Mouse (Mus musculus) heart, postnatal 0 days (tissue): ENCODE results near the gene Zfp948. TPM values are rescaled to one million over a fixed set of nuclear protein-coding genes. Genes with fewer than 3 reads are reported as not detected.
"Not testable (repeated sequence)": the region's sequence is repeated elsewhere in the genome, so short reads cannot be mapped to it uniquely, and the experiment has no call there.

Experiments used
- ATAC-seq: fragments of 200-750 bp; cut with Nextera tagmentation; 2 replicates; pipeline ENCODE4 v1.8.0; 2017; ENCODE audit warnings: low read depth, moderate number of reproducible peaks, moderate library complexity; ENCODE audit not compliant: insufficient read depth
- DNase-seq: peaks from one replicate; pipeline ENCODE4 v3.0.0-alpha.2; 2016; ENCODE audit warnings: low spot score
- H3K27ac ChIP-seq: fragments of 300-500 bp; sonication (generic); 2 replicates; pipeline ENCODE4 v1.5.1; 2014; ENCODE audit warnings: low read depth, mild to moderate bottlenecking
- H3K27me3 ChIP-seq: fragments of 300-500 bp; sonication (generic); 2 replicates; pipeline ENCODE4 v1.6.1; 2014; ENCODE audit warnings: low read length, mixed read lengths; ENCODE audit not compliant: control insufficient read depth, insufficient read depth
- H3K36me3 ChIP-seq: fragments of 300-500 bp; sonication (generic); replicated peaks from 2 replicates; pipeline ENCODE4 v1.6.1; 2014; ENCODE audit warnings: low read length, mixed read lengths; ENCODE audit not compliant: control insufficient read depth, insufficient read depth
- H3K4me1 ChIP-seq: fragments of 300-500 bp; sonication (generic); 2 replicates; pipeline ENCODE4 v1.6.1; 2014; ENCODE audit warnings: antibody characterized with exemption; ENCODE audit not compliant: control insufficient read depth, insufficient read depth
- H3K4me2 ChIP-seq: fragments of 300-500 bp; sonication (generic); 2 replicates; pipeline ENCODE4 v1.6.1; 2014; ENCODE audit warnings: low read depth, mild to moderate bottlenecking, low read length, moderate library complexity
- H3K4me3 ChIP-seq: fragments of 300-500 bp; sonication (generic); 2 replicates; pipeline ENCODE4 v1.5.1; 2014; ENCODE audit warnings: low read depth, low read length
- H3K9ac ChIP-seq: fragments of 300-500 bp; sonication (generic); replicated peaks from 2 replicates; pipeline ENCODE4 v1.6.1; 2014; ENCODE audit warnings: low read depth, low read length, mixed read lengths
- H3K9me3 ChIP-seq: fragments of 300-500 bp; sonication (generic); replicated peaks from 2 replicates; pipeline ENCODE4 v1.6.1; 2016; ENCODE audit warnings: low read length; ENCODE audit not compliant: control insufficient read depth
- CTCF ChIP-seq: IDR thresholded peaks from 2 replicates; pipeline ENCODE4 v1.5.1; 2016; ENCODE audit warnings: antibody characterized with exemption, control low read depth, low read depth
- EP300 ChIP-seq: IDR thresholded peaks from 2 replicates; pipeline ENCODE4 v1.6.1; 2016; ENCODE audit warnings: antibody characterized with exemption, low read depth
- WGBS: fragments of 180-500 bp; shearing (Covaris S2); extraction: QIAGEN DNeasy Blood & Tissue Kit; methylation state at CpG from one replicate; pipeline ENCODE4 v1.1.7; 2014; 5-methylcytosine and 5-hydroxymethylcytosine counted together
- polyA plus RNA-seq: library from polyadenylated mRNA; unstranded; fragments of >200 nt; fragmentation: Nextera tagmentation; extraction: Ambion mirVana; gene quantifications from 2 replicates; pipeline ENCODE4 v1.2.1, GENCODE M21; 2015
- total RNA-seq: library from RNA; depleted of rRNA; stranded (reverse); fragments of >200 nt; gene quantifications from 2 replicates; pipeline ENCODE4 v1.2.3, GENCODE M21; 2014; ENCODE audit warnings: low replicate concordance; rRNA removed

The Zfp948 gene
- total and polyA plus RNA-seq, 2 experiments from 2014 or later = 1.8 to 6.2 TPM

DNA sequence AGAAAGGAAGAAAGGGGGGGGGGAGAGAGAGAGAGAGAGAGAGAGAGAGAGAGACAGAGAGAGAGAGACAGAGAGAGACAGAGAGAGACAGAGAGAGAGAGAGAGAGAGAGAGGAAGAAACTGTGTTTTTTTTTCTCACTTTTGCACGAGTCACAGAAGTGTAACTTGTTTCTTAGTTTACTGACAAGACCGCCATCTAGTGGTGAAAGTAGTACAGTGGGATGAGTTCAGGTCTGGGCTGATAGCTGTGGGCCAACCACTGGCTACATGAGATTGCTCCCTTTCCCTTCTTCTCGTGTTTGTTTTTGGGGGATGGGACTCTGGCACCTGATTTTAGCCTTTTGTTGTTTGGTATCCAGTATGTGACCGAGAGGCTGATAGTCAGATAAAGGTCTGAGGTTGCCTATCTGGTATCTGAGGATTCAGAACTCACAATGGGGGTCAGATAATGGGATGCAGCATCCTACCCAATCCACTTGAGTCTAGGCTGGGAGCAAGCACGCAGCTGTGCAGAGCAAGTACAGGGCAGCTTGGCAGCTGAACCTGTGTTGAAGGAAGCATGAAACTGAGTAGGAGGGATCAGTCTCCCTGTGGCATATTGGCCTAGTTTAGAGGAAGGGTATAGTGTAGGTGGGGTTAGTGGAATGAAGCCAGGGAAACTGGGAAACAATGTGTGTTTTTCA is 12.8 kb downstream of the Zfp948 start:
- ATAC-seq (peak; percentile 75), DNase-seq (peak; percentile 71)
- WGBS = 23% methylated on average over 5 of the region's 5 CpGs
- H3K9ac ChIP-seq = no peak overlapping the region
- H3K4me3 ChIP-seq = no peak overlapping the region
- H3K4me2 ChIP-seq = no peak overlapping the region
- H3K36me3 ChIP-seq = peaks cover 42% of the 10 kb centered on the region
- peak; percentile 71 for TF ChIP-seq CTCF
- no peak for TF ChIP-seq EP300
- no peak overlapping the region for H3K27ac ChIP-seq
- H3K27me3 ChIP-seq = no peaks in the 10 kb centered on the region
- H3K4me1 ChIP-seq = no peaks in the 10 kb centered on the region
- H3K9me3 ChIP-seq = no peaks in the 10 kb centered on the region

DNA sequence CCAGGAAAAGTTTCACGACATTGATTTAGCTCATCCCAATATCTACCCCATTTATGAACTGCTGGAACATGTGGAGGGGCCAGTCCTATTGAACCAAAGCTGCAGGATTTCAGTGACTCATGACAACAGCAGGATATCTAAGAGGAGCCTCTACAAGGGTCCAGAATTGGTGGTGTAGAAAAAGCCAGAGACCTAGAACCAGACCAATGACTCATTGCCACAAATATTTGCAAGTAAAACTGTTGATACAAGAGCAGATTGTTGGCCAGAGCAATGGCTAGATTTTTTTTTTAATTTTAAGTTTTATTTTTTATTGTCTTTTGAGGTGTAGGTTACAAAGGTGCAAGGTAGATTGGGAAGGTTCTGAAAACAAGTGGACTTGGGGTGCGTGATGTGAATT is 18.7 kb downstream of the Zfp948 start:
- no peak for ATAC-seq
- Histone ChIP-seq H3K4me1 (no peaks in the 10 kb centered on the region), H3K36me3 (peaks cover 56% of the 10 kb centered on the region), H3K4me3 (no peak overlapping the region), H3K9me3 (0 out of 2 replicates have a peak, but pooled peaks cover 13% of the 10 kb centered on the region), H3K9ac (no peak overlapping the region), H3K27me3 (no peaks in the 10 kb centered on the region), H3K4me2 (no peak overlapping the region), H3K27ac (no peak overlapping the region)
- no peak for DNase-seq
- 99% methylated on average over 2 of the region's 2 CpGs for whole genome bisulfite sequencing
- no peak for TF ChIP-seq CTCF
- no peak for TF ChIP-seq EP300

DNA sequence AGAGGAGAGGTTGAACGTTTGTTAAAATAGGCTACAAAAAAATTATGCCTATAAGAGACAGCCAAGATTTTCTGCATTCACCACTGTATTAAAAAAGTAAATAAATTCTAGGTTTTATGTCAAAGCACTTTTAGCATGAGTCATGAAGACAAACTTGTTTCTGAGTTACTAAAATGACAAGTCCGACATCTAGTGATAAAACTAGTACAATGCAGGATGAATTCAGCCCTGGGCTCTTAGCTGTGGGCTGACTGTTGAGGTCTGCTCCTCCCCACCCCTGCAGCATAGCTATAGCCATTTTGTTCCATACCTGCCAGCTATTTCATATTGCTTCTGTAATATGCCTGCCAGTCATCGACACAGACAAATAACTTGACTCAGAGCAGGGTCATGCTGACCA is 49.5 kb downstream of the Zfp948 start:
- Histone ChIP-seq H3K4me3 (no peak overlapping the region), H3K4me2 (no peak overlapping the region), H3K9me3 (0 out of 2 replicates have a peak, but pooled peaks cover 6% of the 10 kb centered on the region), H3K27me3 (no peaks in the 10 kb centered on the region), H3K27ac (no peak overlapping the region), H3K4me1 (no peaks in the 10 kb centered on the region), H3K36me3 (no peaks in the 10 kb centered on the region), H3K9ac (no peak overlapping the region)
- TF ChIP-seq CTCF (no peak), EP300 (no peak)
- ATAC-seq (no peak), DNase-seq (no peak)
- WGBS = 71% methylated on average over 3 of the region's 3 CpGs

DNA sequence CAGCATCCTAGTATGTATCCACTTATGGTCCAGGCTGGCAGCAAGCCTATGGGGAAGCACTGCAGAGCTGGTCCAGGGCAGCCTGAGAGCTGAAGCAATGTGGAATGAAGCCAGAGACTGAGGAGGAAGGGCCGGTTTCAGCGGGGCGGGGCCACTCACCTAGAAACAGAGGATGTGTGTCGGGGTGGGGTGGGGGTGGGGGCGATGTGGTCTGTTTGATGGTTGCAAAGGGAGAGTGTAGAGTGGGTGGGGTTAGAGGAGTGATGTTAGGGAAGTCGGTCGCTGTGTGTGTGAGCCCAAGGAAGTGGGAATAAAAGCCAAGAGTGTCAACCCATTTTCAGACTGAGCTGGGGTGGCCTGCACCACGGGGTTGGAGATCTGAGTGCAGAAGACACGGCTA is 50.5 kb downstream of the Zfp948 start:
- no peaks in the 10 kb centered on the region for H3K36me3 ChIP-seq
- H3K27ac ChIP-seq = no peak overlapping the region
- no peaks in the 10 kb centered on the region for H3K4me1 ChIP-seq
- H3K27me3 ChIP-seq = no peaks in the 10 kb centered on the region
- H3K4me2 ChIP-seq = peak overlapping the region; percentile 31; the same call in 1 of the 2 replicates
- DNase-seq = no peak
- ATAC-seq = no peak
- no peak overlapping the region for H3K9ac ChIP-seq
- 10% methylated on average over 9 of the region's 9 CpGs for WGBS
- H3K9me3 ChIP-seq = 0 out of 2 replicates have a peak, but pooled peaks cover 6% of the 10 kb centered on the region
- TF ChIP-seq CTCF (no peak), EP300 (no peak)
- H3K4me3 ChIP-seq = no peak overlapping the region

DNA sequence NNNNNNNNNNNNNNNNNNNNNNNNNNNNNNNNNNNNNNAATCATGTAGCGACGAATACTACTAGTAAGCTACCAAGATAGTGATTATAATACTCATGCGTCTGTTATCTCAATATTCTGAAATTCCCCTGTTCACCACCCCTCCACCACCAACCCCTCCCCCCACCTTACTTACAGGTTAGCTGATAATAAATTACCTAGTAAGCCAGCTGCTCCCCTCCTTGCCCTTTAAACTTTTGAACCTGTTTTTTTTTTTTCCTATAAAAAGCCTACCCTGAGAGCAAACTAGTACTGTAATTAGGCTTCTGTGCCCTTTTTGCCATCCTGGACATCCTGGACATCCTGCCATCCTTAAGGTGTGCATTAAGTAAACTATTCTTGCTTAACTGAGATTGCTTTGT is 56.8 kb downstream of the Zfp948 start:
- H3K27ac ChIP-seq = no peak overlapping the region
- no peaks in the 10 kb centered on the region for H3K27me3 ChIP-seq
- TF ChIP-seq CTCF (no peak), EP300 (no peak)
- H3K36me3 ChIP-seq = no peaks in the 10 kb centered on the region
- no peak overlapping the region for H3K4me3 ChIP-seq
- ATAC-seq (no peak), DNase-seq (no peak)
- H3K9me3 ChIP-seq = no peaks in the 10 kb centered on the region
- no peak overlapping the region for H3K9ac ChIP-seq
- WGBS = no CpG with 5 or more reads among the region's 3 CpGs
- no peak overlapping the region for H3K4me2 ChIP-seq
- no peaks in the 10 kb centered on the region for H3K4me1 ChIP-seq

DNA sequence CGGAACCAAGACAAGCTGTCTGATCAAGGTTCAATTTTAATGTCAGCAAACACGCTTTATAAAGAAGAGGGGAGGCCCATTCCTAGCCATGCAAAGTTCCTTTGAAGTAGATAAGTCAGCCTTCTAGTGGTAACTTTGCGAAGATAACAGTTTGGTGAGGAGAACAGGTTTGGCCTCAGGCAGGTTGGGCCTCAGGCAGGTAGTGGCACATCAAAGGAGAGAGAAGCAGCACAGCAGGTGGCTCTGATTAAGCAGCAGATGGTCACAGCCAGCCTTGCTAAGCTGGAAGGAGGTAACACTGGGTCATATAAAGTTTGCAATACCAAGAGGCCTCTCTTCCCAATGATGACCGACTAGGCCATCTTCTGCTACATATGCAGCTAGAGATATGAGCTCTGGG is 69.0 kb downstream of the Zfp948 start:
- not testable (repeated sequence) for ATAC-seq, H3K27me3 ChIP-seq, H3K27ac ChIP-seq, H3K4me2 ChIP-seq, H3K9ac ChIP-seq, H3K4me3 ChIP-seq, DNase-seq, H3K4me1 ChIP-seq, H3K36me3 ChIP-seq, H3K9me3 ChIP-seq
- 46% methylated on average over 4 of the region's 4 CpGs for WGBS

Other genes starting within 250 kb of the Zfp948 start
- 0.12 and 0.80 TPM in 2 replicates for gene Zfp677, start 183.3 kb upstream of the Zfp948 start, total RNA-seq
- 1.3 and 1.6 TPM in 2 replicates for gene Zfp677, start 183.3 kb upstream of the Zfp948 start, polyA plus RNA-seq
- gene Zfp54, start 143.8 kb upstream of the Zfp948 start, total RNA-seq = 0.85 and 1.1 TPM in 2 replicates
- gene Zfp54, start 143.8 kb upstream of the Zfp948 start, polyA plus RNA-seq = 2.3 and 2.7 TPM in 2 replicates
- gene Zfp51, start 116.6 kb upstream of the Zfp948 start, total RNA-seq = 5.1 and 6.3 TPM in 2 replicates
- 9.7 and 9.9 TPM in 2 replicates for gene Zfp51, start 116.6 kb upstream of the Zfp948 start, polyA plus RNA-seq
- gene Zfp53, start 78.0 kb upstream of the Zfp948 start, total RNA-seq = 0.70 and 0.92 TPM in 2 replicates
- 4.0 and 4.4 TPM in 2 replicates for gene Zfp53, start 78.0 kb upstream of the Zfp948 start, polyA plus RNA-seq
- gene Zfp52, start 31.5 kb upstream of the Zfp948 start, total RNA-seq = 6.8 and 7.0 TPM in 2 replicates
- 4.4 and 4.5 TPM in 2 replicates for gene Zfp52, start 31.5 kb upstream of the Zfp948 start, polyA plus RNA-seq
- 1.5 and 3.2 TPM in 2 replicates for gene Zfp983, start 83.6 kb downstream of the Zfp948 start, total RNA-seq
- 1.9 and 2.3 TPM in 2 replicates for gene Zfp983, start 83.6 kb downstream of the Zfp948 start, polyA plus RNA-seq
- not detected in 2 replicates for gene Gm10226, start 124.9 kb downstream of the Zfp948 start, total RNA-seq
- gene Gm10226, start 124.9 kb downstream of the Zfp948 start, polyA plus RNA-seq = 2.1 and 2.8 TPM in 2 replicates
- 1.6 and 3.3 TPM in 2 replicates for gene Zfp760, start 140.7 kb downstream of the Zfp948 start, total RNA-seq
- 2.8 and 3.0 TPM in 2 replicates for gene Zfp760, start 140.7 kb downstream of the Zfp948 start, polyA plus RNA-seq
- 0.93 and 5.3 TPM in 2 replicates for gene Zfp229, start 163.8 kb downstream of the Zfp948 start, total RNA-seq
- 5.8 and 6.0 TPM in 2 replicates for gene Zfp229, start 163.8 kb downstream of the Zfp948 start, polyA plus RNA-seq